Mouse (Mus musculus): ENCODE measurements around the gene Scp2. TPM values are rescaled to one million over a fixed set of nuclear protein-coding genes. Genes with fewer than 3 reads are reported as not detected.

Scp2 gene
- polyA plus RNA-seq, 1 experiment from 2014 or later = 247 TPM

- no peak for ATAC-seq (ENCODE audit: insufficient read depth, low FRiP score)
- no peaks in the 10 kb centered on the region for H3K27me3 ChIP-seq (ENCODE audit: control insufficient read depth, insufficient read depth, low read length)
- H3K9ac ChIP-seq (ENCODE audit: low read length) = no peak overlapping the region
- no peak overlapping the region for H3K4me2 ChIP-seq (ENCODE audit: low read depth, low read length)
- 68% methylated on average over 10 of the region's 10 CpGs for WGBS
- H3K9me3 ChIP-seq (replicated peaks; ENCODE audit: control insufficient read depth, low read length) = no peaks in the 10 kb centered on the region; the same call in 1 of the 2 replicates
- peaks cover 24% of the 10 kb centered on the region for H3K36me3 ChIP-seq (ENCODE audit: control insufficient read depth, insufficient read depth, low read length)
- no peak overlapping the region for H3K4me3 ChIP-seq (replicated peaks; ENCODE audit: low read length)
- H3K27ac ChIP-seq (ENCODE audit: low read length) = no peak overlapping the region
- no peaks in the 10 kb centered on the region for H3K4me1 ChIP-seq (ENCODE audit: control insufficient read depth, insufficient read depth, low read length)
Measured at GRCm38 (mm10) chr4:108058166-108058565, 86.6 kb downstream of the Scp2 start.

- H3K4me1 ChIP-seq (ENCODE audit: control insufficient read depth, insufficient read depth, low read length) = no peaks in the 10 kb centered on the region
- no peak overlapping the region for H3K9ac ChIP-seq (ENCODE audit: low read length)
- no peak overlapping the region for H3K27ac ChIP-seq (ENCODE audit: low read length)
- 90% methylated on average over 2 of the region's 2 CpGs for WGBS
- peaks cover 18% of the 10 kb centered on the region for H3K36me3 ChIP-seq (ENCODE audit: control insufficient read depth, insufficient read depth, low read length)
- no peaks in the 10 kb centered on the region; the same call in 1 of the 2 replicates for H3K9me3 ChIP-seq (replicated peaks; ENCODE audit: control insufficient read depth, low read length)
- H3K4me3 ChIP-seq (replicated peaks; ENCODE audit: low read length) = no peak overlapping the region
- ATAC-seq (ENCODE audit: insufficient read depth, low FRiP score) = no peak
- no peaks in the 10 kb centered on the region for H3K27me3 ChIP-seq (ENCODE audit: control insufficient read depth, insufficient read depth, low read length)
- no peak overlapping the region for H3K4me2 ChIP-seq (ENCODE audit: low read depth, low read length)
Measured at GRCm38 (mm10) chr4:108057247-108057646, 87.6 kb downstream of the Scp2 start.

- no peak overlapping the region for H3K4me3 ChIP-seq (replicated peaks; ENCODE audit: low read length)
- H3K36me3 ChIP-seq (ENCODE audit: control insufficient read depth, insufficient read depth, low read length) = peaks cover 17% of the 10 kb centered on the region; the same call in 1 of the 2 replicates
- WGBS = 82% methylated on average over 10 of the region's 10 CpGs
- no peaks in the 10 kb centered on the region for H3K27me3 ChIP-seq (ENCODE audit: control insufficient read depth, insufficient read depth, low read length)
- no peak overlapping the region for H3K9ac ChIP-seq (ENCODE audit: low read length)
- H3K4me2 ChIP-seq (ENCODE audit: low read depth, low read length) = no peak overlapping the region
- no peak for ATAC-seq (ENCODE audit: insufficient read depth, low FRiP score)
- H3K4me1 ChIP-seq (ENCODE audit: control insufficient read depth, insufficient read depth, low read length) = no peaks in the 10 kb centered on the region
- H3K9me3 ChIP-seq (replicated peaks; ENCODE audit: control insufficient read depth, low read length) = no peaks in the 10 kb centered on the region
- H3K27ac ChIP-seq (ENCODE audit: low read length) = no peak overlapping the region
Measured at GRCm38 (mm10) chr4:108055873-108056272, 88.9 kb downstream of the Scp2 start.

- 73% methylated on average over 8 of the region's 8 CpGs for WGBS
- 0 out of 2 replicates have a peak, but pooled peaks cover 5% of the 10 kb centered on the region for H3K36me3 ChIP-seq (ENCODE audit: control insufficient read depth, insufficient read depth, low read length)
- no peaks in the 10 kb centered on the region for H3K27me3 ChIP-seq (ENCODE audit: control insufficient read depth, insufficient read depth, low read length)
- no peak overlapping the region for H3K4me2 ChIP-seq (ENCODE audit: low read depth, low read length)
- no peak overlapping the region for H3K9ac ChIP-seq (ENCODE audit: low read length)
- H3K4me1 ChIP-seq (ENCODE audit: control insufficient read depth, insufficient read depth, low read length) = no peaks in the 10 kb centered on the region
- H3K9me3 ChIP-seq (replicated peaks; ENCODE audit: control insufficient read depth, low read length) = no peaks in the 10 kb centered on the region
- no peak overlapping the region for H3K4me3 ChIP-seq (replicated peaks; ENCODE audit: low read length)
- H3K27ac ChIP-seq (ENCODE audit: low read length) = no peak overlapping the region
- ATAC-seq (ENCODE audit: insufficient read depth, low FRiP score) = no peak
Measured at GRCm38 (mm10) chr4:108052673-108053072, 92.1 kb downstream of the Scp2 start.

GRCm38 (mm10) chr4:108051687-108052274, 93.0 kb downstream of the Scp2 start:
- H3K27ac ChIP-seq (ENCODE audit: low read length) = no peak overlapping the region
- H3K9me3 ChIP-seq (replicated peaks; ENCODE audit: control insufficient read depth, low read length) = no peaks in the 10 kb centered on the region
- no peak overlapping the region for H3K4me3 ChIP-seq (replicated peaks; ENCODE audit: low read length)
- H3K36me3 ChIP-seq (ENCODE audit: control insufficient read depth, insufficient read depth, low read length) = peaks cover 4% of the 10 kb centered on the region; the same call in 1 of the 2 replicates
- no peak overlapping the region for H3K9ac ChIP-seq (ENCODE audit: low read length)
- no peak for ATAC-seq (ENCODE audit: insufficient read depth, low FRiP score)
- no peak overlapping the region for H3K4me2 ChIP-seq (ENCODE audit: low read depth, low read length)
- 86% methylated on average over 10 of the region's 10 CpGs for WGBS
- no peaks in the 10 kb centered on the region for H3K4me1 ChIP-seq (ENCODE audit: control insufficient read depth, insufficient read depth, low read length)
- H3K27me3 ChIP-seq (ENCODE audit: control insufficient read depth, insufficient read depth, low read length) = no peaks in the 10 kb centered on the region

- H3K27ac ChIP-seq (ENCODE audit: low read length) = no peak overlapping the region
- H3K4me1 ChIP-seq (ENCODE audit: control insufficient read depth, insufficient read depth, low read length) = no peaks in the 10 kb centered on the region
- peaks cover 5% of the 10 kb centered on the region; the same call in 1 of the 2 replicates for H3K36me3 ChIP-seq (ENCODE audit: control insufficient read depth, insufficient read depth, low read length)
- no peak overlapping the region for H3K9ac ChIP-seq (ENCODE audit: low read length)
- WGBS = 83% methylated on average over 8 of the region's 8 CpGs
- no peaks in the 10 kb centered on the region for H3K9me3 ChIP-seq (replicated peaks; ENCODE audit: control insufficient read depth, low read length)
- H3K27me3 ChIP-seq (ENCODE audit: control insufficient read depth, insufficient read depth, low read length) = no peaks in the 10 kb centered on the region
- no peak overlapping the region for H3K4me2 ChIP-seq (ENCODE audit: low read depth, low read length)
- H3K4me3 ChIP-seq (replicated peaks; ENCODE audit: low read length) = no peak overlapping the region
- ATAC-seq (ENCODE audit: insufficient read depth, low FRiP score) = no peak
Measured at GRCm38 (mm10) chr4:108046136-108046535, 98.7 kb downstream of the Scp2 start.

- H3K4me3 ChIP-seq (replicated peaks; ENCODE audit: low read length) = no peak overlapping the region
- WGBS = 67% methylated on average over 19 of the region's 19 CpGs
- H3K36me3 ChIP-seq (ENCODE audit: control insufficient read depth, insufficient read depth, low read length) = peaks cover 5% of the 10 kb centered on the region; the same call in 1 of the 2 replicates
- no peak overlapping the region for H3K9ac ChIP-seq (ENCODE audit: low read length)
- no peak for ATAC-seq (ENCODE audit: insufficient read depth, low FRiP score)
- H3K27ac ChIP-seq (ENCODE audit: low read length) = no peak overlapping the region
- H3K4me2 ChIP-seq (ENCODE audit: low read depth, low read length) = no peak overlapping the region
- no peaks in the 10 kb centered on the region for H3K4me1 ChIP-seq (ENCODE audit: control insufficient read depth, insufficient read depth, low read length)
- no peaks in the 10 kb centered on the region for H3K9me3 ChIP-seq (replicated peaks; ENCODE audit: control insufficient read depth, low read length)
- H3K27me3 ChIP-seq (ENCODE audit: control insufficient read depth, insufficient read depth, low read length) = no peaks in the 10 kb centered on the region
Measured at GRCm38 (mm10) chr4:108045136-108046107, 99.4 kb downstream of the Scp2 start.

GRCm38 (mm10) chr4:108037027-108037426, 107.8 kb downstream of the Scp2 start:
- ATAC-seq (ENCODE audit: insufficient read depth, low FRiP score) = no peak
- H3K4me3 ChIP-seq (replicated peaks; ENCODE audit: low read length) = no peak overlapping the region
- no peaks in the 10 kb centered on the region for H3K4me1 ChIP-seq (ENCODE audit: control insufficient read depth, insufficient read depth, low read length)
- no peak overlapping the region for H3K27ac ChIP-seq (ENCODE audit: low read length)
- no peak overlapping the region for H3K4me2 ChIP-seq (ENCODE audit: low read depth, low read length)
- no peak overlapping the region for H3K9ac ChIP-seq (ENCODE audit: low read length)
- no peaks in the 10 kb centered on the region for H3K36me3 ChIP-seq (ENCODE audit: control insufficient read depth, insufficient read depth, low read length)
- H3K27me3 ChIP-seq (ENCODE audit: control insufficient read depth, insufficient read depth, low read length) = peaks cover 10% of the 10 kb centered on the region; the same call in 1 of the 2 replicates
- 81% methylated on average over 8 of the region's 8 CpGs for WGBS
- no peaks in the 10 kb centered on the region for H3K9me3 ChIP-seq (replicated peaks; ENCODE audit: control insufficient read depth, low read length)

Measured in stomach, embryonic 16.5 days (tissue).